Mouse (Mus musculus) midbrain, embryonic 13.5 days (tissue): Measurements from ENCODE around the gene Gm49416. TPM values are rescaled to one million over a fixed set of nuclear protein-coding genes. Genes with fewer than 3 reads are reported as not detected.

Source experiments
- ATAC-seq: fragments of 200-750 bp; cut with Nextera tagmentation; 2 replicates; pipeline ENCODE4 v1.8.0; 2017; ENCODE audit warnings: mild to moderate bottlenecking, moderate TSS enrichment, moderate library complexity
- H3K27ac ChIP-seq: fragments of 300-500 bp; sonication (generic); 2 replicates; pipeline ENCODE4 v1.5.1; 2015; ENCODE audit warnings: inconsistent platforms, mild to moderate bottlenecking, moderate library complexity
- H3K27me3 ChIP-seq: fragments of 300-500 bp; sonication (generic); 2 replicates; pipeline ENCODE4 v1.6.1; 2015; ENCODE audit warnings: mild to moderate bottlenecking, inconsistent platforms
- H3K36me3 ChIP-seq: fragments of 300-500 bp; sonication (generic); 2 replicates; pipeline ENCODE4 v1.6.1; 2015; ENCODE audit warnings: mild to moderate bottlenecking, inconsistent platforms
- H3K4me1 ChIP-seq: fragments of 300-500 bp; sonication (generic); replicated peaks from 2 replicates; pipeline ENCODE4 v1.6.1; 2015; ENCODE audit warnings: inconsistent platforms
- H3K4me2 ChIP-seq: fragments of 300-500 bp; sonication (generic); replicated peaks from 2 replicates; pipeline ENCODE4 v1.6.1; 2015; ENCODE audit warnings: moderate library complexity, mild to moderate bottlenecking, inconsistent platforms
- H3K4me3 ChIP-seq: fragments of 300-500 bp; sonication (generic); replicated peaks from 2 replicates; pipeline ENCODE4 v1.5.1; 2015; ENCODE audit warnings: mild to moderate bottlenecking, inconsistent platforms
- H3K9ac ChIP-seq: fragments of 300-500 bp; sonication (generic); replicated peaks from 2 replicates; pipeline ENCODE4 v1.6.1; 2015; ENCODE audit warnings: mild to moderate bottlenecking, inconsistent platforms
- H3K9me3 ChIP-seq: fragments of 300-500 bp; sonication (generic); 2 replicates; pipeline ENCODE4 v1.6.1; 2016; ENCODE audit warnings: mild to moderate bottlenecking, inconsistent platforms
- WGBS: fragments of 180-500 bp; shearing (Covaris S2); methylation state at CpG from one replicate; pipeline ENCODE4 v1.1.7; 2015; 5-methylcytosine and 5-hydroxymethylcytosine counted together
- polyA plus RNA-seq: library from polyadenylated mRNA; unstranded; fragments of >200 nt; fragmentation: Nextera tagmentation; extraction: Ambion mirVana; gene quantifications from 2 replicates; pipeline ENCODE4 v1.2.1, GENCODE M21; 2015

Gene Gm49416
- 0.54 TPM in 1 of 2 replicates, not detected in the other for polyA plus RNA-seq

GRCm38 (mm10) chr19:8888511-8889385 lies at the start of gene Gm49416, which contains the start of gene 1810009A15Rik:
TSS of gene Gm49416 (plus strand) at chr19:8888926.
TSS of gene 1810009A15Rik (plus strand) at chr19:8888853.
- Histone ChIP-seq H3K27me3 (no peaks in the 10 kb centered on the region), H3K4me3 (peak within 1 kb of the TSS; percentile 68), H3K27ac (peak within 1 kb of the TSS; percentile 85), H3K4me2 (peak within 1 kb of the TSS; percentile 82), H3K36me3 (peaks cover 9% of the 10 kb centered on the region; the same call in 1 of the 2 replicates), H3K9ac (peak within 1 kb of the TSS; percentile 77), H3K4me1 (peaks cover 27% of the 10 kb centered on the region), H3K9me3 (no peaks in the 10 kb centered on the region)
- ATAC-seq: peak; percentile 97
- under 1% methylated on average over 58 of the region's 58 CpGs for WGBS

GRCm38 (mm10) chr19:8839103-8839907 lies 49.4 kb upstream of the Gm49416 start, which contains the start of gene Gng3:
TSS of gene Gng3 (minus strand) at chr19:8839194.
- peak within 1 kb of the TSS; percentile 77 for H3K4me2 ChIP-seq
- peaks cover 41% of the 10 kb centered on the region for H3K4me1 ChIP-seq
- peak; percentile 94 for ATAC-seq
- H3K27ac ChIP-seq: peak within 1 kb of the TSS; percentile 98
- H3K9ac ChIP-seq: peak within 1 kb of the TSS; percentile 93
- H3K4me3 ChIP-seq: peak within 1 kb of the TSS; percentile 79
- no peaks in the 10 kb centered on the region for H3K27me3 ChIP-seq
- peaks cover 32% of the 10 kb centered on the region for H3K36me3 ChIP-seq
- 32% methylated on average over 11 of the region's 11 CpGs for WGBS
- no peaks in the 10 kb centered on the region for H3K9me3 ChIP-seq

- ATAC-seq: peak; percentile 31
- H3K27ac ChIP-seq: peak overlapping the region; percentile 98
- H3K4me1 ChIP-seq: peaks cover 41% of the 10 kb centered on the region
- no peaks in the 10 kb centered on the region for H3K27me3 ChIP-seq
- H3K4me2 ChIP-seq: peak overlapping the region; percentile 77
- H3K36me3 ChIP-seq: peaks cover 25% of the 10 kb centered on the region
- H3K4me3 ChIP-seq: peak overlapping the region; percentile 79
- peak overlapping the region; percentile 93 for H3K9ac ChIP-seq
- 10% methylated on average over 29 of the region's 29 CpGs for whole genome bisulfite sequencing
- H3K9me3 ChIP-seq: no peaks in the 10 kb centered on the region
Measured at GRCm38 (mm10) chr19:8839908-8840791, 48.6 kb upstream of the Gm49416 start.

- Histone ChIP-seq H3K4me2 (peak overlapping the region; percentile 77), H3K36me3 (peaks cover 21% of the 10 kb centered on the region), H3K9me3 (no peaks in the 10 kb centered on the region), H3K4me1 (peaks cover 41% of the 10 kb centered on the region), H3K27me3 (no peaks in the 10 kb centered on the region), H3K4me3 (peak overlapping the region; percentile 79), H3K9ac (peak overlapping the region; percentile 93), H3K27ac (no peak overlapping the region; the same call in 1 of the 2 replicates)
- WGBS: 90% methylated on average over 7 of the region's 7 CpGs
- no peak for ATAC-seq
Measured at GRCm38 (mm10) chr19:8841012-8841411, 47.7 kb upstream of the Gm49416 start.

- H3K9me3 ChIP-seq: no peaks in the 10 kb centered on the region
- WGBS: 86% methylated on average over 6 of the region's 6 CpGs
- H3K27me3 ChIP-seq: no peaks in the 10 kb centered on the region
- no peak overlapping the region for H3K4me2 ChIP-seq
- H3K36me3 ChIP-seq: peaks cover 40% of the 10 kb centered on the region
- H3K4me3 ChIP-seq: no peak overlapping the region
- H3K4me1 ChIP-seq: peaks cover 36% of the 10 kb centered on the region
- ATAC-seq: no peak
- H3K9ac ChIP-seq: no peak overlapping the region
- no peak overlapping the region for H3K27ac ChIP-seq
Measured at GRCm38 (mm10) chr19:8842961-8843360, 45.8 kb upstream of the Gm49416 start.

GRCm38 (mm10) chr19:8844371-8845129 lies 44.2 kb upstream of the Gm49416 start:
- 60% methylated on average over 5 of the region's 5 CpGs for WGBS
- peaks cover 56% of the 10 kb centered on the region for H3K36me3 ChIP-seq

GRCm38 (mm10) chr19:8848356-8848755 lies 40.4 kb upstream of the Gm49416 start:
- no peak for ATAC-seq
- Histone ChIP-seq H3K4me3 (no peak overlapping the region), H3K36me3 (peaks cover 38% of the 10 kb centered on the region), H3K9me3 (no peaks in the 10 kb centered on the region), H3K4me1 (no peaks in the 10 kb centered on the region), H3K4me2 (no peak overlapping the region), H3K27me3 (no peaks in the 10 kb centered on the region), H3K9ac (no peak overlapping the region), H3K27ac (no peak overlapping the region)
- WGBS: 81% methylated on average over 5 of the region's 5 CpGs

More at GRCm38 (mm10) chr19:8844371-8845129, 44.2 kb upstream of the Gm49416 start:
- ATAC-seq: no peak
- H3K4me3 ChIP-seq: no peak overlapping the region
- H3K27ac ChIP-seq: no peak overlapping the region; the same call in 1 of the 2 replicates
- no peak overlapping the region for H3K9ac ChIP-seq
- H3K4me1 ChIP-seq: peaks cover 23% of the 10 kb centered on the region
- no peaks in the 10 kb centered on the region for H3K27me3 ChIP-seq
- H3K4me2 ChIP-seq: no peak overlapping the region
- no peaks in the 10 kb centered on the region for H3K9me3 ChIP-seq

GRCm38 (mm10) chr19:8850402-8850901 lies 38.3 kb upstream of the Gm49416 start, which contains the start of gene Lrrn4cl:
TSS of gene Lrrn4cl (plus strand) at chr19:8850768.
- Histone ChIP-seq H3K27ac (no peak within 1 kb of the TSS), H3K4me2 (no peak within 1 kb of the TSS), H3K4me3 (no peak within 1 kb of the TSS), H3K9ac (no peak within 1 kb of the TSS; the same call in 1 of the 2 replicates), H3K36me3 (peaks cover 38% of the 10 kb centered on the region), H3K9me3 (no peaks in the 10 kb centered on the region), H3K27me3 (no peaks in the 10 kb centered on the region), H3K4me1 (no peaks in the 10 kb centered on the region)
- WGBS: 40% methylated on average over 7 of the region's 7 CpGs
- ATAC-seq: 0 out of 2 replicates have a peak, but pooled peaks have one; percentile 20

DNA sequence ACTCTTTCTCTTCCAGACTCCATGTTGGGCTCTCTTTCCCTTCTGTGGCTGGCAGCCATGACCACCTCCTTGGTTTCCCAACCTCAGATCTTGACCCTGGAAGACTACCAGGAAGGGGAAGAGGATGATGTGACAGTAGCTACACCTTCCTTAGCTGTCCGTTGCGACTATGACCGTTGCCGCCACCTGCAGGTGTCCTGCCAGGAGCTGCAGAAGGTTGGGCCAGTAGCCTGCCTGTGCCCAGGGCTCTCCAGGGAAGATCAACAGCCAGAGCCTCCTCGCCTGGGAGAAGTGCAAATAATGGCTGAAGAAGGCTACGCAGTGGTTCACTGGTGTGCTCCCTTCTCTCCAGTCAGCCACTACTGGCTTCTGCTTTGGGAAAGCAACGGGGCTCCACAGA lies 37.1 kb upstream of the Gm49416 start:
- Histone ChIP-seq H3K9me3 (no peaks in the 10 kb centered on the region), H3K4me1 (no peaks in the 10 kb centered on the region), H3K4me3 (no peak overlapping the region), H3K36me3 (peaks cover 28% of the 10 kb centered on the region), H3K9ac (no peak overlapping the region), H3K27ac (no peak overlapping the region), H3K4me2 (no peak overlapping the region), H3K27me3 (no peaks in the 10 kb centered on the region)
- no peak for ATAC-seq
- 47% methylated on average over 7 of the region's 7 CpGs for WGBS

DNA sequence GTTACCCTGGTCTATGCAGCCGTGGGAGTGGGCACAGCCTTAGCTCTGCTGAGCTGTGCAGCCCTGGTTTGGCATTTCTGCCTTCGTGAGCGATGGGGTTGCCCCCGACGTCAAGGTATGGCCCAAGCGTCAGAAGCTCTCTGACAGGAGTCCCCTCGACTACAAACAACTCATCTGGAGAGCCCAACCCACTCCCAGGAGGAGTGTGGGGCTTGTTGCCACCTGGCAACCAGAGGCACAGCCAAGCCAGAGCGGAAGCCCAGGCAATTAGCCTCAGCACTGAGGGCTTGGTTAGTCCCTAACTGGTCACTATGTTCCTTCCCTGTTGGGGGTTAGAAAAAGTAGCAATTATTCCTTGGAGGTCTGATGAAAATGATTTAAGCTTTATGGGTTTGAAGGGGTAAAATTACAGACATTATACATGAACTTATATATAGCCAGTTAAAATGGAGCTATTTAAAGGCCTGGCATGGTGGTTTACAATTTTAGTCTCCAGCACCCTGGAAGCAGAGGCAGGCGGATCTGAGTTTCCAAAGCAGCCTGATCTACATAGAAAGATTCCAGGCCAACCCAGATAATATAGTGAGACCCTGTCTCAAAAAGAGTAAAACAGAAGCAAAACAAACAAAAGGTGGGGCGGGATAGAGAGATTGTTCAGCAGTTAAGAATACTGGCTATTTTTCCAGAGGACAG lies 36.3 kb upstream of the Gm49416 start:
- Histone ChIP-seq H3K9me3 (no peaks in the 10 kb centered on the region), H3K27ac (no peak overlapping the region), H3K4me3 (no peak overlapping the region), H3K4me2 (no peak overlapping the region), H3K9ac (no peak overlapping the region), H3K27me3 (no peaks in the 10 kb centered on the region), H3K36me3 (peaks cover 21% of the 10 kb centered on the region), H3K4me1 (no peaks in the 10 kb centered on the region)
- WGBS: 68% methylated on average over 10 of the region's 10 CpGs
- ATAC-seq: no peak
